Mouse (Mus musculus): ENCODE results near the gene Bcam. TPM values are rescaled to one million over a fixed set of nuclear protein-coding genes. Genes with fewer than 3 reads are reported as not detected.
"Not testable (repeated sequence)": the region's sequence is repeated elsewhere in the genome, so short reads cannot be mapped to it uniquely, and the experiment has no call there.

Bcam gene
- total RNA-seq (2021): 1 to 10 TPM; 6.8 to 7.4 TPM

GRCm38 (mm10) chr7:19770984-19771391 is at the start of gene Bcam:
Bcam (minus strand) TSS chr7:19771016.
- DNase-seq: no peak
- intact Hi-C loops (cut with DNase I): no loop called here

GRCm38 (mm10) chr7:19818875-19819274 is 48.1 kb upstream of the Bcam start:
- no peak for DNase-seq
- intact Hi-C loops (cut with DNase I): no loop called here

GRCm38 (mm10) chr7:19818440-19818839 is 47.6 kb upstream of the Bcam start:
- DNase-seq: no peak
- intact Hi-C loops (cut with DNase I): no loop called here

GRCm38 (mm10) chr7:19817382-19818105 is 46.7 kb upstream of the Bcam start:
- DNase-seq: no peak
- intact Hi-C loops (cut with DNase I): no loop called here

GRCm38 (mm10) chr7:19816224-19816771 is 45.5 kb upstream of the Bcam start:
- intact Hi-C loops (cut with DNase I): no loop called here
- DNase-seq: peak; percentile 50

- intact Hi-C loops (cut with DNase I): no loop called here
- DNase-seq: no peak
These were observed 44.7 kb upstream of the Bcam start for GRCm38 (mm10) chr7:19815296-19816223.

- no peak for DNase-seq
- intact Hi-C loops (cut with DNase I): no loop called here
These were observed 42.8 kb upstream of the Bcam start for GRCm38 (mm10) chr7:19813579-19814122.

- intact Hi-C loops (cut with DNase I): no loop called here
- no peak for DNase-seq
These were observed 42.3 kb upstream of the Bcam start for GRCm38 (mm10) chr7:19813161-19813560.

GRCm38 (mm10) chr7:19811114-19811513 is 40.3 kb upstream of the Bcam start:
- DNase-seq: peak; percentile 55
- intact Hi-C loops (cut with DNase I): no loop called here

- no peak for DNase-seq
- intact Hi-C loops (cut with DNase I): no loop called here
These were observed 38.6 kb upstream of the Bcam start for GRCm38 (mm10) chr7:19809369-19809768.

- DNase-seq: no peak
- intact Hi-C loops (cut with DNase I): no loop called here
These were observed 35.6 kb upstream of the Bcam start for GRCm38 (mm10) chr7:19806356-19806969.

- intact Hi-C loops (cut with DNase I): no loop called here
These were observed 32.2 kb upstream of the Bcam start for GRCm38 (mm10) chr7:19802995-19803394.

GRCm38 (mm10) chr7:19800764-19801163 is 29.9 kb upstream of the Bcam start:
- no peak for DNase-seq
- intact Hi-C loops (cut with DNase I): loop anchor here (2.0 kb wide), 1 partner anchor 48 kb away; no protein-coding TSS in a partner anchor

More at GRCm38 (mm10) chr7:19802995-19803394, 32.2 kb upstream of the Bcam start:
- peak; percentile 50 for DNase-seq

- intact Hi-C loops (cut with DNase I): no loop called here
These were observed 26.1 kb upstream of the Bcam start, which contains the start of gene Cblc for GRCm38 (mm10) chr7:19796697-19797588. Cblc (minus strand) TSS chr7:19796809.

GRCm38 (mm10) chr7:19796254-19796653 is 25.4 kb upstream of the Bcam start:
- intact Hi-C loops (cut with DNase I): no loop called here
- no peak for DNase-seq

More at GRCm38 (mm10) chr7:19796697-19797588, 26.1 kb upstream of the Bcam start, which contains the start of gene Cblc:
- DNase-seq: peak; percentile 58

GRCm38 (mm10) chr7:19795236-19795635 is 24.4 kb upstream of the Bcam start:
- intact Hi-C loops (cut with DNase I): no loop called here

GRCm38 (mm10) chr7:19792701-19793630 is 22.1 kb upstream of the Bcam start:
- intact Hi-C loops (cut with DNase I): no loop called here
- DNase-seq: no peak

More at GRCm38 (mm10) chr7:19795236-19795635, 24.4 kb upstream of the Bcam start:
- DNase-seq: no peak

GRCm38 (mm10) chr7:19791504-19791903 is 20.7 kb upstream of the Bcam start:
- intact Hi-C loops (cut with DNase I): not testable (repeated sequence)

More at GRCm38 (mm10) chr7:19791504-19791903, 20.7 kb upstream of the Bcam start:
- not testable (repeated sequence) for DNase-seq

All from left cerebral cortex, postnatal 4 days (tissue).